In genomic region chr12:100980551-100981008, GRCm38 (mm10) we compare ENCODE assay signal across 10 mouse cellular contexts. TPM values are rescaled to one million over a fixed set of nuclear protein-coding genes. Genes with fewer than 3 reads are reported as not detected.
DNase-seq lines count a peak whose midpoint lies in the region; ATAC-seq and TF ChIP-seq lines count a peak whose summit lies in the region.
"Had no signal": no experiment of that assay in that cellular context is flagged by ENCODE, and none has a peak within 500 bp of the region (broad histone marks: within the 10 kb centered on the region; RNA-seq: fewer than 3 reads in every experiment).

No protein-coding gene starts in this region.

- no peak overlapping the region for H3K9ac ChIP-seq in kidney, postnatal 0 days (ENCODE audit: low read depth, low read length)
- H3K9ac ChIP-seq: embryonic facial prominence, embryonic 12.5 days; liver, embryonic 12.5 days had no signal

- no peak overlapping the region for H3K27ac ChIP-seq in kidney, postnatal 0 days
- H3K27ac ChIP-seq: embryonic facial prominence, embryonic 12.5 days; liver, embryonic 12.5 days had no signal

- TF ChIP-seq CTCF in kidney, postnatal 0 days (IDR thresholded peaks at IDR 0.05; ENCODE audit: low read depth), result no peak

- DNase-seq in embryo, embryonic 10 days (ENCODE audit: low spot score), result peak; percentile 48
- DNase-seq in embryo, embryonic 11 days, result no peak
- peak; percentile 63 for DNase-seq in kidney, postnatal 0 days (ENCODE audit: low spot score)
- no peak for DNase-seq in kidney, adult 11 months
- DNase-seq in right cerebral cortex, postnatal 10 days (ENCODE audit: low spot score in 2 of 2), result peak; percentile 68 to 75
- no peak for DNase-seq in right cerebral cortex, postnatal 14 days
- no peak for DNase-seq in retina, embryonic 14.5 days (ENCODE audit: low spot score)
- no peak for DNase-seq in layer of hippocampus, postnatal 36 days

- ATAC-seq in kidney, postnatal 0 days (replicated peaks; ENCODE audit: low FRiP score, low read depth), result no peak; the same call in 1 of the 2 replicates
- ATAC-seq: liver, embryonic 12.5 days had no signal

- 35% methylated on average over 9 of the region's 9 CpGs for WGBS in kidney, postnatal 0 days

- no peak overlapping the region for H3K4me2 ChIP-seq in kidney, postnatal 0 days (ENCODE audit: low read length)
- H3K4me2 ChIP-seq: embryonic facial prominence, embryonic 12.5 days; liver, embryonic 12.5 days had no signal

- H3K27me3 ChIP-seq in kidney, postnatal 0 days (ENCODE audit: insufficient read depth, low read length), result no peaks in the 10 kb centered on the region
- H3K27me3 ChIP-seq: embryonic facial prominence, embryonic 12.5 days; liver, embryonic 12.5 days had no signal

- H3K4me1 ChIP-seq in kidney, postnatal 0 days (replicated peaks; ENCODE audit: insufficient read depth, low read length), result 0 out of 2 replicates have a peak, but pooled peaks cover 5% of the 10 kb centered on the region
- H3K4me1 ChIP-seq: embryonic facial prominence, embryonic 12.5 days had no signal

- H3K36me3 ChIP-seq in kidney, postnatal 0 days (ENCODE audit: insufficient read depth, low read length), result 0 out of 2 replicates have a peak, but pooled peaks cover 2% of the 10 kb centered on the region
- H3K36me3 ChIP-seq: embryonic facial prominence, embryonic 12.5 days had no signal

- no peaks in the 10 kb centered on the region for H3K9me3 ChIP-seq in kidney, postnatal 0 days (replicated peaks; ENCODE audit: low read length)
- H3K9me3 ChIP-seq: embryonic facial prominence, embryonic 12.5 days; liver, embryonic 12.5 days had no signal

- H3K4me3 ChIP-seq in kidney, postnatal 0 days (replicated peaks; ENCODE audit: low read depth, low read length), result no peak overlapping the region
- H3K4me3 ChIP-seq: embryonic facial prominence, embryonic 12.5 days; liver, embryonic 12.5 days had no signal

RNA-seq across cellular contexts. Expression of gene Ccdc88c, which starts 48.3 kb away (rescaled TPM):
- polyA plus RNA-seq in kidney, postnatal 0 days (2015; fragmentation: Nextera tagmentation; extraction: Ambion mirVana), result 7.6 and 7.8 TPM in 2 replicates
- 10 to 100 TPM; 29.4 to 32.6 TPM for total RNA-seq in layer of hippocampus, postnatal 36 days (2021)

Comparison
In these comparisons a context has a peak if more than half of its experiments do, and no peak if none do; other contexts are left out.
1. DNase-seq: peak in embryo, embryonic 10 days (single experiment), kidney, postnatal 0 days (single experiment) and right cerebral cortex, postnatal 10 days (2 of 2); none in embryo, embryonic 11 days (single experiment), kidney, adult 11 months (single experiment), right cerebral cortex, postnatal 14 days (single experiment), retina, embryonic 14.5 days (single experiment) and layer of hippocampus, postnatal 36 days (0 of 2).